Mouse (Mus musculus): Measurements from ENCODE around the gene Dcakd. TPM values are rescaled to one million over a fixed set of nuclear protein-coding genes. Genes with fewer than 3 reads are reported as not detected.

Gene Dcakd
- polyA plus RNA-seq, 1 experiment from 2014 or later: 201 TPM

DNA sequence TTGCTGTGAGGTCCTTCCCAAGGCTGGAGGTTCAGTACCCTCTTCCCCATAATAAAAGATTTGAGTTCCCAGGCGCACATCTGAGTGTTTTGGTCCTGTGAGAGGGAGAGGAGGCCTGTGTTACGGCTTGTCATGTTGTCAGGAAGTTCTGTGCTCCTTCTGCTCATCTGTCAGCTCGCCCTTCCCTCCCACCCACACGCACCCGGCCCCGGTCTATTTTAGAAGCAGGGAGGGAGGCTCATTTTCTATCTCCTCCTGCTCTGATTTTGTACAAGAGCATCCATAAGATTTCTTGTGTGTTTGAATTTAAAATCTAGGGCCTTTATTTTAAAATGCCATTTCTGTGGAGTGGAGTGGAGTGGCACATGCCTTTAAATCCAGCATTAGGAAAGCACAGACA is 9.9 kb upstream of the Dcakd start:
- Histone ChIP-seq H3K4me1 (0 out of 2 replicates have a peak, but pooled peaks cover 4% of the 10 kb centered on the region), H3K9ac (no peak overlapping the region), H3K27me3 (no peaks in the 10 kb centered on the region), H3K9me3 (no peaks in the 10 kb centered on the region), H3K27ac (no peak overlapping the region), H3K4me3 (no peak overlapping the region), H3K36me3 (peaks cover 46% of the 10 kb centered on the region), H3K4me2 (replicated peaks) (no peak overlapping the region)
- no peak for ATAC-seq (ENCODE audit: low FRiP score, low read depth)
- 90% methylated on average over 6 of the region's 6 CpGs for WGBS

DNA sequence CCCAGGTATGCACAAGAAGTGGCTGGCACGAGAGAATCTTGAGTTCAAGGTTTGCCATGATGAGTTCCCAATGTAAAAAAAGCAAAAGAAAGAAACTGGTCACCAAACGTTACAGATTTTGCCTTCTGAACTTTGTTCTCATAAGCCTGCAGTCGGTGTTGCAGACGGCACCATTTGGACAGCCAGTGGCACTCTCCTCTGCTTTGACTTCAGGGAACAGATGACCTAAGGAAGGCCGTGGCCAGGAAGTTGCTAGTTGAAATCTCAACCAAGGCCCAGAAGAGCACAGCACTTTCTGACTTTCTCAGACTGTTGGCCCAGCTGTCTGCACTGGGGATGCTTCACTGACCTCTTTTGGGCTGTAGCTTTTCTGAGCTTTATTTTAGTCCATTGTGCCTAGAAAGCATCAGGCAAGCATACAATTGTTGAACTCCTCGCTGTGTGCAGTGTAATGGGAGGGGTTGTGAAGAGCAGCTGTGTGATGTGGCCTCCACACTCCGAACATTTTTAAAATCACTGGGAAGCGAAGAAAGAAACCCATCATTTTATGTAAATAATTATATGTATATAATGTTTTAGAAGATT is 8.8 kb upstream of the Dcakd start:
- 87% methylated on average over 8 of the region's 8 CpGs for WGBS

DNA sequence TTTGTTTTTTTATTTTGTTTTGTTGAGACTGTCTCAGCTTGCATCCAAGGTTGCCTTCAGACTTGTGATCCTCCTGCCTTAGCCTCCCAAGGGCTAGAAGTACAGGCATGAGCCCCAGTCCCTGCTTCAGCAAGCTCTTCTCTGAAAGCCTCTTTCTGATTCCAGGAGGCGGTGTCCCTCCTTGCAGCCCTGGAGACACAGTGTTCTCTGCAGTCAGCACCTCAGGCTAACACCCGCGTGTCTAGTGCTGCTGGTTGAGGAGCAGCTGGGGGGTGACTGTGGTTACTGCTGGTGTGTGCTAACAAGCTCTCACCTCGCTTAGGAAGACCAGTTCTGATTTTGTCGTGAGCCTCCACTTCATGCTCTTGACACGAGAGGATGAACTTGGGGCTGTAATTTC is 6.9 kb upstream of the Dcakd start:
- no peak overlapping the region for H3K4me2 ChIP-seq (replicated peaks)
- H3K27me3 ChIP-seq: no peaks in the 10 kb centered on the region
- H3K9me3 ChIP-seq: no peaks in the 10 kb centered on the region
- H3K27ac ChIP-seq: no peak overlapping the region
- ATAC-seq (ENCODE audit: low FRiP score, low read depth): no peak
- H3K9ac ChIP-seq: no peak overlapping the region
- WGBS: 73% methylated on average over 6 of the region's 6 CpGs
- peaks cover 15% of the 10 kb centered on the region; the same call in 1 of the 2 replicates for H3K4me1 ChIP-seq
- H3K4me3 ChIP-seq: no peak overlapping the region
- peaks cover 52% of the 10 kb centered on the region for H3K36me3 ChIP-seq

More for the DNA sequence above, 8.8 kb upstream of the Dcakd start:
- no peak overlapping the region for H3K4me3 ChIP-seq
- H3K27ac ChIP-seq: no peak overlapping the region
- H3K9ac ChIP-seq: no peak overlapping the region
- 0 out of 2 replicates have a peak, but pooled peaks cover 4% of the 10 kb centered on the region for H3K4me1 ChIP-seq
- H3K4me2 ChIP-seq (replicated peaks): no peak overlapping the region
- peaks cover 50% of the 10 kb centered on the region for H3K36me3 ChIP-seq
- H3K27me3 ChIP-seq: no peaks in the 10 kb centered on the region
- no peaks in the 10 kb centered on the region for H3K9me3 ChIP-seq
- no peak for ATAC-seq (ENCODE audit: low FRiP score, low read depth)

DNA sequence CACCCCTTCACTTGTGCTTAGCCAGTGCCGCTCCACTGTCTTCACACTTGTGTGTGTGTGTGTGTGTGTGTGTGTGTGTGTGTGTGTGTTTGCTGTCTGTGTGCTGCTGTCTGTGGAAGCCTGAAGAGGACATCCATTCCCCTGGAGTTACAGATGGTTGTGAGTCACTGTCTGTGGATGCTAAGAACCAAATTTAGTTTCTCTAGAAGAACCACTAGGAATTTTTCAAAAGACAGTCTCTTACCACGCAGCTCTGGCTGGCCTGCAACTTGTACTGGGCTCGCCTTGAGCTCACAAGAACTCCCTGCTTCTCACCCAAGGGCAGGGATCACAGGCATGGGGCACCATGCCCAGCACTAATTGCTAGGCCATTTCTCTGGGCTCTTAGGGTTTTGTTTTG is 4.9 kb upstream of the Dcakd start:
- H3K4me2 ChIP-seq (replicated peaks): no peak overlapping the region
- H3K36me3 ChIP-seq: peaks cover 37% of the 10 kb centered on the region
- no peak for ATAC-seq (ENCODE audit: low FRiP score, low read depth)
- H3K9ac ChIP-seq: no peak overlapping the region
- H3K27me3 ChIP-seq: no peaks in the 10 kb centered on the region
- no peak overlapping the region for H3K4me3 ChIP-seq
- WGBS: 92% methylated on average over 3 of the region's 3 CpGs
- H3K9me3 ChIP-seq: no peaks in the 10 kb centered on the region
- peaks cover 27% of the 10 kb centered on the region for H3K4me1 ChIP-seq
- H3K27ac ChIP-seq: no peak overlapping the region

DNA sequence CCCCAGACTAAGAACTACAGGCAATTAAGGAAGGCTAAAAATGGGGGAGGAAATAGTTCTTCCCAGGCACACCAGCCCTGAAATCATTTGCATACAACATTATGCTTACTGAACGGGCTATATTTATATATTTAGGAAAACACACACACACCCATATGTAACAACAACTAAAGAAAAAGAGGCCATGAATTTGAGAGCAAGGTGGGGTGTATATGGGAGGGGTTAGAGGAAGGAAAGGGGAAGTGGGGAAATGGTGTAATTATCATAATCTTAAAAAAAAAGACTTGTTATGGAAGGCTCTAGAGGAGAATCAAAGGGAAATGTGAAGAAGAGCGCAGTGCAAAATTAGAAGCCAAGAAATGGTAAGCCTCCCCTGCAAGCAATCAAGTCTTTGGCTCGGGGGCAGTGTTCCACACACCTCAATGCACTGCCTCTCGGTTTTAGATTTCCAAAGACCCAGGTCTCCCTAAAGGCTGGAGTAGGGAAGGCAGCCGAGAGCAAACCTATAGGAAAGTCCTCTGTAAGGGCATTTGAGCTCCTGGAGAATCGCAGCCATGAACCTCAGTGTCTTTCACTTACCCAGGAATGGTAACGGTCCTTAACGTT is 460 bp downstream of the Dcakd start:
- H3K27me3 ChIP-seq: no peaks in the 10 kb centered on the region
- 14% methylated on average over 8 of the region's 8 CpGs for WGBS
- peaks cover 35% of the 10 kb centered on the region for H3K4me1 ChIP-seq
- peak overlapping the region; percentile 73 for H3K4me2 ChIP-seq (replicated peaks)
- peak overlapping the region; percentile 69 for H3K4me3 ChIP-seq
- peak overlapping the region; percentile 74 for H3K9ac ChIP-seq
- peak; percentile 55 for ATAC-seq (ENCODE audit: low FRiP score, low read depth)
- peak overlapping the region; percentile 81 for H3K27ac ChIP-seq
- H3K9me3 ChIP-seq: no peaks in the 10 kb centered on the region
- H3K36me3 ChIP-seq: peaks cover 25% of the 10 kb centered on the region

DNA sequence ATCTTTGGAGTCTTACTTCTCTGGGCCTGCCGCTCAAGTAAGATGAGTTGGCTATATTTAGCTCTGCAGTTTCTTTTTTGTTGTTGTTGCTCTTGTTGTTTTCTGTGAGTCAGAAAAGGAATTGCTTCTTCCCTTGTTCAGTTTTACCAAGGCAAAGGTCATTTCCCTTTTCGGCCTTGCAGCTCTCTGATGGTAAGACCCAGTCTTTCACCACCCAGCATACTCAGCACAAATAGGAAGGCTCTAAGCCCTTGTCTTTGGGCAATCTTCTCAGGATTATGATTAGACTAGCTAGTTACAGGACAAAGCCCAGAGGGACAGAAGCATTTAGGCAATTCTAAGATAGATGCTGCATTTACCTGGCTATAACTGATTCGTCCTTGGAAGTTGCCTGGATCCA is 1.2 kb downstream of the Dcakd start:
- H3K4me1 ChIP-seq: peaks cover 35% of the 10 kb centered on the region
- H3K27ac ChIP-seq: 0 out of 2 replicates have a peak overlapping the region, but pooled peaks have one; percentile 1
- peaks cover 22% of the 10 kb centered on the region for H3K36me3 ChIP-seq
- WGBS: 92% methylated on average over 3 of the region's 3 CpGs
- peak overlapping the region; percentile 73 for H3K4me2 ChIP-seq (replicated peaks)
- no peaks in the 10 kb centered on the region for H3K9me3 ChIP-seq
- H3K27me3 ChIP-seq: no peaks in the 10 kb centered on the region
- peak overlapping the region; percentile 69 for H3K4me3 ChIP-seq
- ATAC-seq (ENCODE audit: low FRiP score, low read depth): no peak
- H3K9ac ChIP-seq: peak overlapping the region; percentile 74; the same call in 1 of the 2 replicates

DNA sequence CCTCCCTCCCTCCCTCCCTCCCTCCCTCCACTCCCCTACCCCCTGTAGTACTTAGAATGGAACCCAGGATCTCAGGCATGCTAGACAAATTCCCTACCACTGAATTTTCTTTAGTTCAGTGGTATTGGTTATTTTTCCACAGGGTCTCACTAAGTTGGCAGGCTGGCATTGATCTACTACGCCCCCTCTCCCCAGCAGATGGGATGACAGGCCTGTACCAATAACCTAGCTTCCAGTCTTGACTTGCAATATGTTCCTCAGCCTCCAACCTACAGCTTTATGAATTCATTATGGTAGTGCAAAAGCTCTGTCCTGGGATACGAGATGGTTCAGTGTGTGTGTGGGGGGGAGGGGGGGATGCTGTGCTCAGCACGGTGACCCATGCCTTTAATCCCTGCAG is 4.2 kb downstream of the Dcakd start:
- WGBS: 92% methylated on average over 3 of the region's 3 CpGs
- Histone ChIP-seq H3K27ac (no peak overlapping the region), H3K4me2 (replicated peaks) (no peak overlapping the region), H3K9me3 (no peaks in the 10 kb centered on the region), H3K36me3 (peaks cover 18% of the 10 kb centered on the region), H3K27me3 (no peaks in the 10 kb centered on the region), H3K4me3 (no peak overlapping the region), H3K9ac (no peak overlapping the region), H3K4me1 (peaks cover 18% of the 10 kb centered on the region)
- ATAC-seq (ENCODE audit: low FRiP score, low read depth): no peak

DNA sequence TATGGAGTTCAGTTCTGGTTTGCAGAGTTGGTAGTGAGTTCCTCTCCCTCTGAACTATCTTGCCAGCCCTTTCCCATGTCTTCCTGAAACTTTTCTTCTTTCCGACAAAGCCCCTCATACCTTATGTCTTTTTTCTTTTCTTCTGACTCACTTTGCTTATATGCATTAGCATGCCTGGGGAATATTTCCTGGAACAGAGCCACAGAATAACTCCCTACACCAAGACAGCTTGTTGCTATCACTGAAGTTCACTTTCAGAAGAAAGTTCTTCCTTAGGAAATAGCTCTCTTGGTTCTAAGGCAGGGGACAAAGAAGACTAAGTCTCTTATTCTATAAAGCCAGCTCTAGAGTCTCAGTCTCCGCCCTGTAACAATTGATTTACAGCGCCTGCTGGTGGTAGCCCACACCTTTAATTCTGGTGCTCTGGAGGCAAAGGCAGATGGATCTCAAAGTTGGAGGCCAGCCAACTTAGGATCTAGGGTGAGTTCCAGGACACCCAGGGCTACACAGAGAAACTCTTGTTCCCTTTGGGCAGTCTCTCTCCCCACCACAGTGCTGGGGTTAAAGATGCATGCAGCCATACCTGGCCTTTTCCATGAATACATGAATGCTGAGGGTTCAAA is 7.3 kb downstream of the Dcakd start:
- Histone ChIP-seq H3K27ac (no peak overlapping the region), H3K4me1 (peaks cover 11% of the 10 kb centered on the region), H3K9ac (no peak overlapping the region), H3K4me3 (no peak overlapping the region), H3K27me3 (no peaks in the 10 kb centered on the region), H3K4me2 (replicated peaks) (no peak overlapping the region), H3K9me3 (no peaks in the 10 kb centered on the region), H3K36me3 (peaks cover 18% of the 10 kb centered on the region)
- no peak for ATAC-seq (ENCODE audit: low FRiP score, low read depth)
- WGBS: 73% methylated on average over 3 of the region's 3 CpGs

DNA sequence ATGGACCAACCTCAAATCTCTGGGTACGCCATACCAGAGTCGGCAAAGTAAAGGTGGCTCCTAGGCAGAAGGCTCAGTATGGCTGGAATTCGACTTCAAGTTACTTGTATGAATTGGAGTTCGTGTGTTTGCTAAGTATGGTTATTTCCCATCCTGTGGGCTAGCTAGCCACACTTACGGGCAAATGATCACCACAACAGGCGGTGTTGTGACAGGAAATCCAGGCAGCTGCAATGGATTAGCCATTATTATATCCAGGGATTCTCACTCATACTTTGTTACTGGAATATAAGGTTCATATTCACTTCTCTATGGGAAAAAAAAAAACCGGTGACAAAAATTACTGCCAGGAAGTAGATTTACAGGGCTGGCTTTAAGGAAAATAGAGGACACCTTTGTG is 8.8 kb downstream of the Dcakd start:
- 68% methylated on average over 7 of the region's 7 CpGs for WGBS
- Histone ChIP-seq H3K27ac (no peak overlapping the region), H3K9me3 (no peaks in the 10 kb centered on the region), H3K4me2 (replicated peaks) (no peak overlapping the region), H3K36me3 (0 out of 2 replicates have a peak, but pooled peaks cover 5% of the 10 kb centered on the region), H3K4me3 (no peak overlapping the region), H3K27me3 (no peaks in the 10 kb centered on the region), H3K4me1 (peaks cover 24% of the 10 kb centered on the region), H3K9ac (no peak overlapping the region)
- ATAC-seq (ENCODE audit: low FRiP score, low read depth): no peak

DNA sequence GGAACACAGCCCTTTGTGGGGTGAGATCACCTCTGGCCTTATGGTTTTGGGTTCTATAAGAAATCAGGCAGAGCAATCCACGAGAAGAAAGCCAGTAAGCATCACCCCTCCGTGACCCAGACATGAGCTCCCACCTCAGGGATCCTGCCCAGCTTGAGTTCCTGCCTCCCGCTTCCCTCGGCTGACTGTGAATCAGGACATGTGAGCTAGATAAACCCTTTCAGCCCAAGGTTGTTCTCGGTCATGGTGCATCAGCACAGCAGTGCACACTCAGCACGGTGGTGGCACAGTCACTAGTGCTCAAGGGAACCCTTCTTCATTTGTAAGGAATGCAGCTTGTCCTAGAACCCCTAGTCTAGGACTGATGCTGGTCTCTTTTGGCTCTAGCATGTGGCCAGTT is 9.3 kb downstream of the Dcakd start:
- ATAC-seq (ENCODE audit: low FRiP score, low read depth): no peak
- no peak overlapping the region for H3K4me2 ChIP-seq (replicated peaks)
- H3K9me3 ChIP-seq: no peaks in the 10 kb centered on the region
- WGBS: 76% methylated on average over 6 of the region's 6 CpGs
- peaks cover 5% of the 10 kb centered on the region; the same call in 1 of the 2 replicates for H3K36me3 ChIP-seq
- H3K4me1 ChIP-seq: peaks cover 24% of the 10 kb centered on the region
- no peak overlapping the region for H3K9ac ChIP-seq
- H3K4me3 ChIP-seq: no peak overlapping the region
- H3K27ac ChIP-seq: no peak overlapping the region
- no peaks in the 10 kb centered on the region for H3K27me3 ChIP-seq

DNA sequence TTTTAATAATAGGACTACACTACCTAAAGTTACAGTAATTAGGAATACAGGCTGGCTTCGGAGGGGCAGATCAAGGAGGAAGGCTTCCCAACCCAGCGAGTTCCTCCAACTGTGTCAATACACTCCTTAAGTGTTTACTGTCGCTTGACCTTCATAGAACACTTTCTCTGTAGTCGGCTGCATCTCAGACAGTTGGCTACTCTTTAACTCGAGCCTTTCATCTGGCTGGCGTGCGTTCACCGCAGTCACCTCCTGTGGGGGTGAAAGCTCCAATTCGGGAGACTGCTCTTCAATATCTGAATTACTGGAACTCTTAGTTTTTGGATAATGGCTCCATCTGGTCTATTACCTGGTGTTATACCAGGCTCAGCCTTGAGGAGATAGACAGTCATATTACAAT is 10.5 kb downstream of the Dcakd start:
- H3K36me3 ChIP-seq: peaks cover 14% of the 10 kb centered on the region
- H3K4me2 ChIP-seq (replicated peaks): no peak overlapping the region

DNA sequence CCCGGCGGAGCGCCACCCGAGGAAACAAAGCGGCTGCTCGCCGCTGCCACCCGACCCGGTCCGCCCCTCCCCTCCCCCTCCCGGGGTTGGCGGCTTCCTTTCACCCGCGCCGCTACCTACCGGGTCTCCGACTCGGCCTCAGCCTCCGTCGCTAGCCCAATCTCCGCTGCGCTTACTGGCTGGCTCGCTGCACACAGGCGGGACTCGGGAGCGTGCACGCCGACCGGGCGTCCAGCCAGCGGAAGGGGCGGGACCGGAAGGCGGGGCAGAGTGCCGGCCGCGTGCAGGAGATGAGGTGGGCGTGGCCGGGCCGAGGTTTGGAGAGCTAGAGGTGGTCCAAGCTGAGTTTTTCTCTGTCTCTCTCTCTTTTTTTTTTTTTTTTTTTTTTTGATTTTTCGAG is 11.2 kb downstream of the Dcakd start:
- ATAC-seq (ENCODE audit: low FRiP score, low read depth): peak; percentile 98
- WGBS: under 1% methylated on average over 41 of the region's 41 CpGs
- H3K9ac ChIP-seq: peak overlapping the region; percentile 88
- H3K4me1 ChIP-seq: peaks cover 24% of the 10 kb centered on the region
- H3K27ac ChIP-seq: peak overlapping the region; percentile 94
- H3K27me3 ChIP-seq: no peaks in the 10 kb centered on the region
- H3K36me3 ChIP-seq: peaks cover 19% of the 10 kb centered on the region
- H3K4me2 ChIP-seq (replicated peaks): peak overlapping the region; percentile 75
- no peaks in the 10 kb centered on the region for H3K9me3 ChIP-seq
- H3K4me3 ChIP-seq: peak overlapping the region; percentile 75

More for the DNA sequence above, 10.5 kb downstream of the Dcakd start:
- no peaks in the 10 kb centered on the region for H3K27me3 ChIP-seq
- H3K27ac ChIP-seq: no peak overlapping the region
- no peak overlapping the region for H3K9ac ChIP-seq
- H3K9me3 ChIP-seq: no peaks in the 10 kb centered on the region
- no peak for ATAC-seq (ENCODE audit: low FRiP score, low read depth)
- H3K4me3 ChIP-seq: no peak overlapping the region
- 70% methylated on average over 9 of the region's 9 CpGs for WGBS
- H3K4me1 ChIP-seq: peaks cover 24% of the 10 kb centered on the region
